Mouse (Mus musculus): ENCODE measurements at regions not wholly inside any gene's neighbourhood (a gene's known extent, or its start where the extent isn't known, plus 50 kb on each side); places are given as distances from the start of the nearest gene placed in this dataset.

GRCm38 (mm10) chr10:23559980-23560658, 209.5 kb upstream of the Eya4 start:
- Histone ChIP-seq H3K4me3 (ENCODE audit: low read depth, low read length) (no peak overlapping the region), H3K4me2 (replicated peaks; ENCODE audit: low read depth) (no peak overlapping the region), H3K36me3 (ENCODE audit: control insufficient read depth, insufficient read depth, low read length) (no peaks in the 10 kb centered on the region), H3K9me3 (ENCODE audit: control insufficient read depth, low read length) (no peaks in the 10 kb centered on the region), H3K27me3 (ENCODE audit: control insufficient read depth, insufficient read depth, low read length) (no peaks in the 10 kb centered on the region), H3K9ac (ENCODE audit: low read length) (no peak overlapping the region), H3K27ac (replicated peaks) (no peak overlapping the region), H3K4me1 (replicated peaks; ENCODE audit: control insufficient read depth, insufficient read depth) (no peaks in the 10 kb centered on the region)
- ATAC-seq (ENCODE audit: low FRiP score, low TSS enrichment) (no peak), DNase-seq (ENCODE audit: low spot score) (no peak)
- no peak for TF ChIP-seq EP300 (optimal IDR thresholded peaks at IDR 0.05)
- TF ChIP-seq CTCF (IDR thresholded peaks at IDR 0.05; ENCODE audit: low read depth): no peak

- 39% methylated on average over 3 of the region's 3 CpGs for whole genome bisulfite sequencing
- no peaks in the 10 kb centered on the region for H3K4me1 ChIP-seq (replicated peaks; ENCODE audit: control insufficient read depth, insufficient read depth)
- no peak for TF ChIP-seq CTCF (IDR thresholded peaks at IDR 0.05; ENCODE audit: low read depth)
- TF ChIP-seq EP300 (optimal IDR thresholded peaks at IDR 0.05): no peak
- H3K9me3 ChIP-seq (ENCODE audit: control insufficient read depth, low read length): no peaks in the 10 kb centered on the region
- no peak overlapping the region for H3K4me2 ChIP-seq (replicated peaks; ENCODE audit: low read depth)
- ATAC-seq (ENCODE audit: low FRiP score, low TSS enrichment) (no peak), DNase-seq (ENCODE audit: low spot score) (no peak)
- H3K36me3 ChIP-seq (ENCODE audit: control insufficient read depth, insufficient read depth, low read length): no peaks in the 10 kb centered on the region
- no peak overlapping the region for H3K4me3 ChIP-seq (ENCODE audit: low read depth, low read length)
- H3K27me3 ChIP-seq (ENCODE audit: control insufficient read depth, insufficient read depth, low read length): no peaks in the 10 kb centered on the region
- no peak overlapping the region for H3K27ac ChIP-seq (replicated peaks)
- no peak overlapping the region for H3K9ac ChIP-seq (ENCODE audit: low read length)
Observed at GRCm38 (mm10) chr10:23557828-23558227, 207.2 kb upstream of the Eya4 start.

- no peak overlapping the region for H3K4me3 ChIP-seq (ENCODE audit: low read depth, low read length)
- 55% methylated on average over 3 of the region's 3 CpGs for WGBS
- H3K27ac ChIP-seq (replicated peaks): no peak overlapping the region
- H3K4me1 ChIP-seq (replicated peaks; ENCODE audit: control insufficient read depth, insufficient read depth): no peaks in the 10 kb centered on the region
- TF ChIP-seq EP300 (optimal IDR thresholded peaks at IDR 0.05): no peak
- TF ChIP-seq CTCF (IDR thresholded peaks at IDR 0.05; ENCODE audit: low read depth): no peak
- no peak overlapping the region for H3K4me2 ChIP-seq (replicated peaks; ENCODE audit: low read depth)
- H3K36me3 ChIP-seq (ENCODE audit: control insufficient read depth, insufficient read depth, low read length): no peaks in the 10 kb centered on the region
- DNase-seq (ENCODE audit: low spot score) (no peak), ATAC-seq (ENCODE audit: low FRiP score, low TSS enrichment) (no peak)
- H3K9ac ChIP-seq (ENCODE audit: low read length): no peak overlapping the region
- no peaks in the 10 kb centered on the region for H3K9me3 ChIP-seq (ENCODE audit: control insufficient read depth, low read length)
- no peaks in the 10 kb centered on the region for H3K27me3 ChIP-seq (ENCODE audit: control insufficient read depth, insufficient read depth, low read length)
Observed at GRCm38 (mm10) chr10:23549207-23549606, 198.6 kb upstream of the Eya4 start.

GRCm38 (mm10) chr10:23548322-23548721, 197.7 kb upstream of the Eya4 start:
- TF ChIP-seq CTCF (IDR thresholded peaks at IDR 0.05; ENCODE audit: low read depth) (no peak), EP300 (optimal IDR thresholded peaks at IDR 0.05) (no peak)
- H3K9me3 ChIP-seq (ENCODE audit: control insufficient read depth, low read length): no peaks in the 10 kb centered on the region
- 79% methylated on average over 6 of the region's 6 CpGs for WGBS
- no peak overlapping the region for H3K9ac ChIP-seq (ENCODE audit: low read length)
- no peaks in the 10 kb centered on the region for H3K36me3 ChIP-seq (ENCODE audit: control insufficient read depth, insufficient read depth, low read length)
- no peaks in the 10 kb centered on the region for H3K4me1 ChIP-seq (replicated peaks; ENCODE audit: control insufficient read depth, insufficient read depth)
- DNase-seq (ENCODE audit: low spot score) (no peak), ATAC-seq (ENCODE audit: low FRiP score, low TSS enrichment) (no peak)
- H3K4me3 ChIP-seq (ENCODE audit: low read depth, low read length): no peak overlapping the region
- no peak overlapping the region for H3K27ac ChIP-seq (replicated peaks)
- H3K4me2 ChIP-seq (replicated peaks; ENCODE audit: low read depth): no peak overlapping the region
- no peaks in the 10 kb centered on the region for H3K27me3 ChIP-seq (ENCODE audit: control insufficient read depth, insufficient read depth, low read length)

GRCm38 (mm10) chr10:23542712-23543111, 192.1 kb upstream of the Eya4 start:
- Histone ChIP-seq H3K27me3 (ENCODE audit: control insufficient read depth, insufficient read depth, low read length) (no peaks in the 10 kb centered on the region), H3K9ac (ENCODE audit: low read length) (no peak overlapping the region), H3K4me2 (replicated peaks; ENCODE audit: low read depth) (no peak overlapping the region), H3K4me1 (replicated peaks; ENCODE audit: control insufficient read depth, insufficient read depth) (no peaks in the 10 kb centered on the region), H3K27ac (replicated peaks) (no peak overlapping the region), H3K4me3 (ENCODE audit: low read depth, low read length) (no peak overlapping the region), H3K9me3 (ENCODE audit: control insufficient read depth, low read length) (no peaks in the 10 kb centered on the region), H3K36me3 (ENCODE audit: control insufficient read depth, insufficient read depth, low read length) (no peaks in the 10 kb centered on the region)
- ATAC-seq (ENCODE audit: low FRiP score, low TSS enrichment): no peak
- DNase-seq (ENCODE audit: low spot score): no peak
- 76% methylated on average over 11 of the region's 11 CpGs for WGBS
- no peak for TF ChIP-seq CTCF (IDR thresholded peaks at IDR 0.05; ENCODE audit: low read depth)
- no peak for TF ChIP-seq EP300 (optimal IDR thresholded peaks at IDR 0.05)

- no peaks in the 10 kb centered on the region for H3K36me3 ChIP-seq (ENCODE audit: control insufficient read depth, insufficient read depth, low read length)
- H3K4me2 ChIP-seq (replicated peaks; ENCODE audit: low read depth): no peak overlapping the region
- ATAC-seq (ENCODE audit: low FRiP score, low TSS enrichment): no peak
- no peak overlapping the region for H3K27ac ChIP-seq (replicated peaks)
- H3K9ac ChIP-seq (ENCODE audit: low read length): no peak overlapping the region
- no peaks in the 10 kb centered on the region for H3K27me3 ChIP-seq (ENCODE audit: control insufficient read depth, insufficient read depth, low read length)
- H3K4me1 ChIP-seq (replicated peaks; ENCODE audit: control insufficient read depth, insufficient read depth): no peaks in the 10 kb centered on the region
- DNase-seq (ENCODE audit: low spot score): no peak
- H3K9me3 ChIP-seq (ENCODE audit: control insufficient read depth, low read length): no peaks in the 10 kb centered on the region
- TF ChIP-seq EP300 (optimal IDR thresholded peaks at IDR 0.05): no peak
- no peak for TF ChIP-seq CTCF (IDR thresholded peaks at IDR 0.05; ENCODE audit: low read depth)
- H3K4me3 ChIP-seq (ENCODE audit: low read depth, low read length): no peak overlapping the region
- 46% methylated on average over 5 of the region's 5 CpGs for WGBS
Observed at GRCm38 (mm10) chr10:23541914-23542313, 191.3 kb upstream of the Eya4 start.
